Mouse (Mus musculus) thymus, adult 18-20 months (tissue): ENCODE results near the gene Btbd17.

Experiments
- DNase-seq, 2 experiments: peaks; one replicate each; pipeline ENCODE4 v3.0.0; 2022; ENCODE audit warnings: mixed read lengths in 2 of 2

Btbd17 gene

GRCm38 (mm10) chr11:114795848-114796322 lies at the start of gene Btbd17:
Btbd17 (minus strand) TSS chr11:114795945.
- no peak for DNase-seq

GRCm38 (mm10) chr11:114844464-114845220 lies 48.9 kb upstream of the Btbd17 start:
- DNase-seq, result no peak

- DNase-seq, result no peak
Measured at GRCm38 (mm10) chr11:114843818-114844463, 48.2 kb upstream of the Btbd17 start.

- no peak for DNase-seq
Measured at GRCm38 (mm10) chr11:114833166-114833565, 37.4 kb upstream of the Btbd17 start.

GRCm38 (mm10) chr11:114830433-114830773 lies 34.7 kb upstream of the Btbd17 start:
- no peak for DNase-seq

- DNase-seq, result no peak
Measured at GRCm38 (mm10) chr11:114829499-114830432, 34.0 kb upstream of the Btbd17 start.

GRCm38 (mm10) chr11:114826686-114827085 lies 30.9 kb upstream of the Btbd17 start:
- no peak for DNase-seq

GRCm38 (mm10) chr11:114823199-114823725 lies 27.5 kb upstream of the Btbd17 start:
- DNase-seq, result no peak

GRCm38 (mm10) chr11:114822727-114823126 lies 27.0 kb upstream of the Btbd17 start:
- no peak for DNase-seq

- no peak for DNase-seq
Measured at GRCm38 (mm10) chr11:114821325-114821724, 25.6 kb upstream of the Btbd17 start.

GRCm38 (mm10) chr11:114820444-114820843 lies 24.7 kb upstream of the Btbd17 start:
- DNase-seq, result no peak

- no peak for DNase-seq
Measured at GRCm38 (mm10) chr11:114819110-114819509, 23.4 kb upstream of the Btbd17 start.

- DNase-seq, result no peak
Measured at GRCm38 (mm10) chr11:114818185-114818584, 22.4 kb upstream of the Btbd17 start.

- no peak for DNase-seq
Measured at GRCm38 (mm10) chr11:114816934-114817333, 21.2 kb upstream of the Btbd17 start.

GRCm38 (mm10) chr11:114814873-114815592 lies 19.3 kb upstream of the Btbd17 start:
- no peak for DNase-seq

- DNase-seq, result peak; percentile 46
Measured at GRCm38 (mm10) chr11:114812731-114813240, 17.0 kb upstream of the Btbd17 start.

GRCm38 (mm10) chr11:114810344-114810743 lies 14.6 kb upstream of the Btbd17 start:
- DNase-seq, result no peak

GRCm38 (mm10) chr11:114809371-114809770 lies 13.6 kb upstream of the Btbd17 start:
- DNase-seq, result no peak

GRCm38 (mm10) chr11:114807686-114808427 lies 12.1 kb upstream of the Btbd17 start:
- DNase-seq, result no peak

- DNase-seq, result no peak
Measured at GRCm38 (mm10) chr11:114807025-114807424, 11.3 kb upstream of the Btbd17 start.

GRCm38 (mm10) chr11:114803990-114804389 lies 8.2 kb upstream of the Btbd17 start:
- DNase-seq, result no peak
